Mouse (Mus musculus) common myeloid progenitor, adult 5-6 weeks (primary cell): Measurements from ENCODE around the gene Ift27. TPM values are rescaled to one million over a fixed set of nuclear protein-coding genes. Genes with fewer than 3 reads are reported as not detected.

Experiments
- ATAC-seq: replicated peaks from 2 replicates; pipeline ENCODE4 v1.8.0; 2016; ENCODE audit warnings: low read depth, mild to moderate bottlenecking, moderate TSS enrichment, inconsistent platforms; ENCODE audit not compliant: poor library complexity, severe bottlenecking
- total RNA-seq: library from RNA; stranded (forward); fragments of 200-1000, 187-1606 nt; gene quantifications from 2 replicates; pipeline ENCODE4 v1.2.3, GENCODE M21; 2017

Gene Ift27
- total RNA-seq, 1 experiment from 2014 or later: 18.2 TPM

GRCm38 (mm10) chr15:78117731-78118130 lies 56.2 kb downstream of the Ift27 start:
- ATAC-seq: no peak

GRCm38 (mm10) chr15:78116936-78117335 lies 57.0 kb downstream of the Ift27 start:
- ATAC-seq: no peak

- no peak for ATAC-seq
Observed at GRCm38 (mm10) chr15:78116244-78116643, 57.7 kb downstream of the Ift27 start.

Other genes starting within 250 kb of the Ift27 start
- gene Txn2, start 245.1 kb downstream of the Ift27 start, total RNA-seq: 47.2 and 65.4 TPM in 2 replicates
- 21.6 TPM in 2 replicates for gene Foxred2, start 217.4 kb downstream of the Ift27 start, total RNA-seq
- gene Eif3d, start 203.3 kb downstream of the Ift27 start, total RNA-seq: 259 and 294 TPM in 2 replicates
- gene Cacng2, start 54.1 kb downstream of the Ift27 start, total RNA-seq: not detected in 2 replicates
- gene Pvalb, start 32.3 kb upstream of the Ift27 start, total RNA-seq: not detected in 2 replicates
- gene Ncf4, start 70.7 kb upstream of the Ift27 start, total RNA-seq: 42.8 and 82.2 TPM in 2 replicates
- 1.2 and 2.4 TPM in 2 replicates for gene Csf2rb2, start 131.6 kb upstream of the Ift27 start, total RNA-seq
- 18.1 and 33.5 TPM in 2 replicates for gene Csf2rb, start 151.6 kb upstream of the Ift27 start, total RNA-seq
- not detected in 2 replicates for gene Tex33, start 221.8 kb upstream of the Ift27 start, total RNA-seq
- gene Tst, start 231.8 kb upstream of the Ift27 start, total RNA-seq: 7.3 and 11.1 TPM in 2 replicates
- gene Mpst, start 232.3 kb upstream of the Ift27 start, total RNA-seq: 22.9 and 45.3 TPM in 2 replicates